Mouse (Mus musculus): Measurements from ENCODE around the gene Dock2.

DNA sequence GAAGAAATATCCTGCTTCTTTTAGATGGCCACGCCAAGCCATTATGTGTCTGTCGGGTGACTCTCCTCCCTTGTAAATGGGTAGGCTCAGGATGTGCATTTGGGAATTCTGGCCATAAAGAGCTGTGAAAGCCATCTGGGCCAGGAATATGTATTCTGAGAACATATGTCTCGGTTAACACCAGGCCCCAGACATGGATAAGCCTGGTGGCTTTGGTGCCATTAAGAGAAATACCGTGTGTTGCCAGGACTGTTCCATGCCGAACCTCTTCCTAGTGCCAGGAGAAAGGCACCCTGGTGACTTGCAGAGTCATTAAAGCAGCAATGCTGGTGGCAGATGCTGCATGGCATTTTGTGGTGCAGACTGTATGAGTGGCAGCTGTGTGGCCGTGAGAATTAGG, 406.0 kb downstream of the Dock2 start:
- TF ChIP-seq CTCF (IDR thresholded peaks at IDR 0.05; ENCODE audit: low read depth): no peak
- no peak for TF ChIP-seq EP300 (IDR thresholded peaks at IDR 0.05; ENCODE audit: low read depth)
